Mouse (Mus musculus): ENCODE data around the gene Ermard.

The Ermard gene

DNA sequence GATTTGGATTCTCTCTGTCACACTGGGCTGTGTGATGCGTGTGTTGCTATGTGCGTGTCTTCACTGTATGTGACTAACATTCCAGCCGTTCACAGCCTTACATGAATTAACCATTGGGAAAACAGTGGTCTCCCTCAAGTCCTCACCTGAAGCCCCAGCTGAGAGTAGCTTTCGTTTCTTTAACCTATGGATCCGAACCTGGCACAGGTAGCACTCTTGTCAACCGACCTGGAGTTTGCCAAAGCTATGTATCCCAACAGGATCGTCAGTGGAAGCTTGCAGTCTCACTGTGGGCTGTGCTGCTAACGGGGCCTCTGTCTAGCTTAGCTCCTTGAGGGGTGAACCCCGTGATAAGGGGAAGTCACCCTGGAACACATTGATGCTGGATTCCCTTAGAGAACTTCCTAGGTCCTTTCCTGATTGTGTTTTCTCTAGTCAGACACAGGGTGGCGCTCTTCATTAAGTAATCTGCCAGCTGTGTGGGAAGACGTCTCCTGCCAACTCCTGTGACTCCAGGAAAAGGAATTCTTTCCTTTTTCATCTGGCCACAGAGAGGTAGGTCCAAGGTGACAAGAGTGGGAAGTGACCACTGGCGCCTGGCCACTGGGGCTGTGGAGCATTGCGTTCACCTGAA lies 24.5 kb downstream of the Ermard start:
- DNase-seq = peak; percentile 93

DNA sequence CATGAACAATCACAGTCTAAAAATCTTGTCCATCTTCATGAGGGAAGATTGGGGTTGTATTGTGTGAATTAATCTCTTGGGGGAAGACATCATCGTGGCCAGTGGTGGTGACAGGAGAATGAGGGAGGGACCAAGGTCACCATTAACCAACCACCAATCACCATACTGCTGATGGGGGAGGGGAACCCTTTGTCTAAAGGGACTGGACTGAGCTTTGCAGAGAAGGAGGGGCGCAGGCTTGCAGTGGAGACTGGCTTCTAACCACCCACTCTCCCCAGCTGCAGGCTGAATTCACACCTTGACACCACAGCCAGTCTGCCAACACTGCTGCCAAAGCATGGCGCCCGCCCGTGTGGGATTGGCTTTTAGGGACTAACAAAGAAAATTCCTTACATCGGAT lies 25.1 kb downstream of the Ermard start:
- peak; percentile 91 for DNase-seq

DNA sequence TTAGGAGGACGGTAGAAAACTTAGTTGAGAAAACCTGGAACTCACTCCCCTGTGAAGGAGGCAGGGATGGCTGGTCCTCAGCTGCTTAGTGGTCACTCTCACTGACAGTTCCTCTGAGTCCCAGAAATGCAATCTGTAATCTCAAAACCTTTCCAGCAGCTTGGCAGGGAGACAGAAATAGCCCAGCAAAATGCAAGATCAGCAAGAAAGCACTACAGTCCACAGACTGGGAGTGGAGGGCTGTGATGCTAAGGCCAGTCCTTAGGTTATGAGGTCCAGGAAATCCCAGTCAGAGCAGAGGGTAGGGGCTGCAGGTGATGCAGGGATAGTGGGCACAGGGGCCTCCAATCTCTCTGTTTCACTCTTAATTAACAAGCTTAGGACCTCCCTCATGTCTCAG lies 25.9 kb downstream of the Ermard start:
- DNase-seq = peak; percentile 86

DNA sequence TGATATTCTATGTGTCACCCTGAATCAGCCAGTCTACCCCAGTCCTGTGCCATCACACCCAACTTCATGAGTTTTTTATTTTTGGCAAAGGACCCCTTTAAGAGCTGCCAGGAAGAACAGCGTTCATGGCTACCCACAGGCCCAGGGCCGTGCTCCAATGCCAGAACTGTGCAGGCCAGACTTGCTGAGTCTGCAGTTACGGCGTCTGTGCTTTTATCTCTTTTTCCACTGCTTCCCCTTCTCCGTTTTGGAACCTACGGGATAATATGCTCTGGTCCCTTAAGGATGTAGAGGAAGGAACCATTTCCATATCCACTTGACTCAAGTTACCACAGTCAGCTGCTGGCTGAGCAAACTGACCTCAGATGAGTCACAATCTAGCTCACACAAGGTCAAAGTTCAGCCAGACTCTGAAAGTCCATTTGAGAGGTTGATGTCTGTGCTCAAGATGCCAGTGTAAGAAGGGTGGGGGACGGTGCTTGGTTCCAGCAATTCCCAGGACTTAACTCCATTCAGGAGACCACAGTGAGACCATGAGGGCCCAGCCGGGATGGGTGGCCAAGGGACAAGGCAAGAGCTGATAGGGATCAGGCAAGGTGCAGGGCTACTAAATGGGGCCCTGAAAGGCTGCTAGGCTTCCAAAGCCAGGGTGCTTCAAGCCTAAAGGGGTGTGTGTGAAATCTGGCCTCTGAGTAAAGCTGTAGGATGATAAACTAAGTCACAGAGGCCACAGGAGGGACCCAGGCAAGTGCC lies 27.2 kb downstream of the Ermard start:
- peak; percentile 85 for DNase-seq

DNA sequence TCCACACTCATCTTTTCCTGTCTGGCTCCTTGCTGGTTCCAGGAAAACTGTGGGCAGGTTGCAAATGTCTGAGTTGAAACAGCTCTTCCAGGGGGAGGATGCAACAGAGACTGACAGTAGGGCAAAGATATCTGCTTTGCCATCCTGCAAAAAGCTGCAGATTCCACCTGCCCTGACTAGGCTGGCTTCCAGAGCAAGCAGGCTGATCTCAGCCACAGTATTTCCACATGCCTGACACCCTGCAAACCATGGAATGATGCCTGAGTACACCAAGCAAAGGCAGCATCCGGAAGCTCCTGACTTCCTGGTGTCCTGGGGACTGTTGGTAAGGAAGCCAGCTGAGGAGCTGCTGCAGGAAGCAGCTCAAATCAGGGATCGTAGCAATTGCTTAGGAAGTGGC lies 28.1 kb downstream of the Ermard start:
- peak; percentile 92 for DNase-seq

DNA sequence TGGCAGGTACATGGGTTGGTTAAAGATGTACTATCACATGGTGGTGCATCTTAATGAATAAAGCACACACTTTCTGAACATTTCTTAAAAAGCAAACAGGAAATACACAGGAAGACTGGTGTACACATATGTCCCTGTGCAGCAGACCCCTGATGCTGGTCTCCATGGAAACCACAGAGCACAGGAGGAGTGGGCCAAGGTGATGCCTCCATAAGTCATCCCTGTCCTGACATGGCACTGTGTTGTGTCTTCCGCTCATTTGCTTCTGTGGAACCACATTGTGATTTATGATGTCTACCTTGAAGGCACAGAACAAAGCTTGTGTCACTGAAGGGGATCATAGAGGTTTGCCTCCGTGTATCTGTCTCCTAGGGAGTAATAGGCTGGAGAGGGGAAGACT lies 31.2 kb downstream of the Ermard start:
- DNase-seq = peak; percentile 58

DNA sequence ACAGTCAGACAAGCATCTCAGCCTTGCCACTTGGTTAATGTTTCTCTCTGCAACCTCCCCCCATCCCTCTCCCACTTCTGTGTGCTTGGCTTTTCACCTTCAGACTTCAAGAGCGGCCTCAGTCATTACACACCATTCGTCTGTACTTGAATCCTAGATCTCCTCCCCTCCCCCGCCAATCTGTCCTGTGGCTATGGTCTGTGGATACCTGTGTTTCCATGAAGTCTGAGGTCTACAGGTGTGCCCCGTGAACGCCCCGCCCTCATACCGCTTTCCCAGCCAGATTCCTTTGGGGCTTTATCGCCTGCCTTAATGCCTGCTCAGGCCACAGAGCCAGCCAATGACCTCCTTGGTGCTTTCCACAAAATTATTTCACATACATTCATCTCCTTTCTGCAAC lies 34.0 kb downstream of the Ermard start:
- DNase-seq = peak; percentile 77

DNA sequence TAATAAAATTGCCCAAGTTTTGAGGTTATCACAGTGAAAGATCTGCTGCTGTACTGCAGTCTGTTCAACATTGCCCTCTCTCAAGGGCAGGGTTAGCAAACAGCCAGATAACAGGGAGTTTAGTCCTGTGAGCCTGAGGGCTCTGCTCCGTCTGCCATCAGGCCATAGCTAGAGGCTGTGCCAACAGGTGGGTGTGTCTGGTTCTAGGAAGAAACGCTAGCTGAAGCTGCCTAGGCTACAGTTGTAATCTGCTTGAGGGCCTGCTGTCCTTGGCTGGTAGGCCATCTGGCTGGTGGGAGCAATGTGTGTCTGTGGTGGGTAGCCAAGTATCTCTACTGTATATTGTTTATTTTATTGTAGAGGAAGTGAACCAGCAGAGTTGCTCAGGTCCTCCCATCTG lies 36.5 kb downstream of the Ermard start:
- no peak for DNase-seq

DNA sequence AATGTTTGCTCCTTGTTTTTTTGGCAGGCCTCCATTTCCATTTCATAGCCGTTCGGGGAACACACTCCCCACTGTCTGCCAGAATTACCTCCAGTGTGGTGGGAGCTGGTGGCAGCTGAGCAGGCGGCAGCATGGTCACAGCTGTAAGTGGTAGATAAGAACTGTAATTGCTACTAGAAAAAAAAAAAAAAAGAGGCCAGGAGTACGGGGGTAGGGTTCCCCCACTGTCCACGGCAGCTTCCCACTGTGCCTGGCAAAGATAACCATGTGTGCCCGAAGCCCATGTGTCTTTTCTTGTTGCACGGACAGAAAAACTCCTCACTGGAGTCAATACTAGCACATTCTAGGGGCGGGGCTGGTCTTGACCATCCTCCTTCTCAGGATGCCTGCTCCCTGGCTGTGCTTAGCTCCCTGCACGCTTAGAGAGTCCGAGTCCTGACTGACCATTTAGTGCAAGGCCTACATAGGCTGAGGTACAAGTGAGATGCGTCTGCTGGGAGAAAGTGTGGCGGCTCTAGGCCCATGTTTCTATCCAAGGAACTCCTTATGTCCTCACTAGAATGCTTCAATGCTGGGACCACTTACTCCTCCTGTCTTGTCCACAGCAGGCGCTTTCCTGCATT lies 43.3 kb downstream of the Ermard start:
- DNase-seq = no peak

DNA sequence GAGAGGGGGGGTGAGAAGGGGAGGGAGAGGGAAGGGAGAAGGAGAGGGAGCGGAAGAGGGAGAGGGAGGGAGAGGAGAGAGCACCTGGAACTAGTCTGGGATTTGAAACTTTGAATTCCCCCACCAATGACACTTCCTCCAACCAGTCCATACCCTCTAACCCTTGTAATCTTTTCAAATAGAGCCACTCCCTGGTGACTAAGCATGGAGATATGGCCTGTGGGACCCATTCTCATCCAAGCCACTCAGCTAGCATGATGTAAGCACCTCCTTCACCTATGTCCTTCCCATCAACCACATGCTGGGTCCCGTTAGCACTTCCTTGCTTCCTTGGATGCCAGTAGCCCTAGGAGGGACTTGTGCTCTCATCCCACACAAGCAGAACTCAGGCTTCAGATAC lies 44.0 kb downstream of the Ermard start:
- no peak for DNase-seq

DNA sequence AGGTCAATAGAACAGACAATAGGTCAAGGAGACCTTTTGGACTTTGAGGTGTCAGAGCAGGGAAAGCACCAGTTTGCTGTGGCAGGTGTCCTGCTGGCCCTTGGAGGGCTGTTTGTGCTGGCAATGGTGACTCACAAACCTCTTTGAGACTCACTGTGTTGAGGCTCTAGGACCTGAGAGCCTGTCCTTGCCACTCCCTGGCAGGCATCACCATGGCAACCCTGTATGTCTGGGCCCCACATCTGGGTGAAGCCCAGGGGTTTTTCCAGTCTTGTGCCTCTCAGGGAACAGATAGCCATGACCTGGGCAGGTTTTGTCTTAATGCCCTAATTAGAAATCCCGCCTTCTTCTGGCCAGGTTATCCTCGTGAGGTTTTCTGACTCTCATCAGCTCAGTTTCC lies 47.2 kb downstream of the Ermard start:
- no peak for DNase-seq

DNA sequence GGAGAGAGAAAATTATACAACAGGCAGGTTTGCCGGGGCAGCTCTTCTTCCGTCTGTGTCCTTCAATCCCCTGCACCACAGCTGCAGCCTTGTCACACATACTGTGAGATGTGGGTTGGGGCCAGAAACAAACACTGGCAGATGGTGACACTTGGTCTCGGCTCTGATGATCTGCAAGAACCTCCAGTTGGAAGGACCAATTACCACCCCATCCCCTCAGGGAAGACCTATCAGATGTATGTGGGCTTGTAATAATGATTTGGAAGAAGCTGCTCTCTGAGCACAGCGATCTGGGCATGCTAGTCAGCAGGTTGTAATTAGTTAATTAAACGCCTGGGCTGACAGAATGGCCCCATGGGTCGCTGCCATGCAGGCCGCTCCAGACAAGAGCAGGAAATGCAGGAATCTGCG lies 47.6 kb downstream of the Ermard start:
- DNase-seq = no peak

DNA sequence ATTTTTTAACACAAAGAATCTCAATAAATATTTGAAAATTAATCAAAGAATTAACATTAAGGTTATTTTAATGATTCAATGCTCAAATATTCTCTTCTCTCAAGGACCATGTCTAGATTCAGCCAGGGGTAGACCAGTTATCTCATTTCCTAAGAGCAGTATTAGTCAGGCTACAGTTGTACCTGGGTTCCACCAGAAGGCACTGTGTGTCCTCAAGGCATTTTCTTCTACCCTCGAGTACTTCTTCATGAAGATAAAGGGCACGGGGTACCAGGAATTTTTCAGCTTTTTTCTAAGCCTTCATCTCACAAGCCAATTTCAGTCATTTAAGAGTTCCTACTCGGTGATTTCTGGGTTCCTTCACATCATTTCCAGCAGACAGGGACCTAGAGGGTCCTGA lies 50.7 kb downstream of the Ermard start:
- DNase-seq = no peak

DNA sequence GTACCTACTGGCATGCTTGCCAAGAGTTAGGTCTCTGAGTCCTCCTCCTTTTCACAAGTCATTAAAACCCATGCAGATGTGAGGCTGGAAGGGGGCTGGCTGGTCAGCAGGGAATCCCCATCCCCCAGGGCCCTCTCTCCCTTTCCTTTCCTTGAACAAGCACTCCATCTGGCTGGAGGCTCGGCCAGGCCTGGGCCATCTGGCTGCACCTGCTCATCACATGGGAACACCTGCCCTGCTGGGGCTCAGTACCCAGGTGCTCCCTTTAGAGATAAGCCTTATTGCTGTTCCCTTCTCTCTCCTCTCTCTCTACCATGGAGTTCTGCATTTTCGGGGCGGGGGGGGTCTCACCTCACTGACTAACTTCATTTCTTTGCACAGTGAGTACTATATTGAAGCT lies 52.5 kb downstream of the Ermard start:
- DNase-seq = no peak

DNA sequence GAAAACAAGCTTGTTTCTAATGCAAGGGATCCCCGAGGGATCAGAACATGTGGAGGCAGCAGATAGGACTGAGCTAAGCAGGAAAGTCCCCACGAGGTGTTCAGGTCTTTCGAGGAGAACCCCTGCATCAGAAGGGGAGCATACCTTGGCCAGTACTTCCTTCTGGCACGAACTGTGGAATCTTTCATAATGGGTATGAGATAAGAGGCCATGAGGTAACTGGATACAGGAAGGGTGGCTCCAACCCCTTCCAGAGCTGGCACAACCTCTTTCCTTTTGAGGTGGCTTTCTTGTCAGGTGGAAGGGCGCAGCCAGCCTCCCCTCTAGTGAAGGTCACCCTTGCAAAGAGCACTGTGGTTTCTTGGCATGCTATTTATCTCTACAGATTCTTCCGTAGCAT lies 55.8 kb downstream of the Ermard start:
- DNase-seq = peak; percentile 93

DNA sequence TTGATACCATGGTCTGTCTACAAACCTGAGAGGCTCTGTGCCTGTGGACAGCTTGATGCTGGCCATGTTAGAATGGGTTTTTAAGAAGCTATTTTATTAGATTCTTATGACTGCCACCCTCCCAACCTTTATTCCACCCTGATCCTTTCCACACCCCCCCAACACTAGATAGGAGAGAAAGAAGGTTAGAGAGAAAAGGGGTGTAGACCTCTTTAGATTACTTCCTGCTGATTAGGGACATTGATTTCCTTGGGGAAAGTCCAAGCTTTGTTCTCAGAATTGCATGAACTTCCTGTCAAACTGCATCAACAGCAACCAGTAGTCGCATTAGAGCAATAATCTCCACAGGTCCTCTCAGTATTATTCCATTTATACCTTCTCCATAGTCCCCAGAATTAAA lies 57.7 kb downstream of the Ermard start:
- DNase-seq = no peak

DNA sequence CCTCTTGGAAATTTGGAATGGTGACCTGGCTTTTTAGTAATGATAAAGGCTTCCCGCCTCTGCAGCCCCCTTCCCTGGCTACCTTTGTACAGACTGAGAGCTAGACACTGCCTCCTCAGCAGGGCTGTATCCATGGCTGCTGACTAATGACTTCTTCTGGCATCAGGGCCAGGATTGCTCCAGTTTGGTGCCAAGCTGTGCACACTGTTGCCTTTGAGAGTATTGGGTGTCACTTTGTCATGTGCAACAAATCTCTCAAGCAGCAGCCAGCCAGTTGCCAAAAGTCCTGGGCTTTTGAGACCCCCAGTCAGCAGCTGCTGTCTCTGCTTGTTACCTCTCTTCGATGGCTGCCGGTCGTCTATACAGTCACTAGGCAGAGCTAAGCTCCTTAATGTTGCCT lies 60.3 kb downstream of the Ermard start:
- no peak for DNase-seq

DNA sequence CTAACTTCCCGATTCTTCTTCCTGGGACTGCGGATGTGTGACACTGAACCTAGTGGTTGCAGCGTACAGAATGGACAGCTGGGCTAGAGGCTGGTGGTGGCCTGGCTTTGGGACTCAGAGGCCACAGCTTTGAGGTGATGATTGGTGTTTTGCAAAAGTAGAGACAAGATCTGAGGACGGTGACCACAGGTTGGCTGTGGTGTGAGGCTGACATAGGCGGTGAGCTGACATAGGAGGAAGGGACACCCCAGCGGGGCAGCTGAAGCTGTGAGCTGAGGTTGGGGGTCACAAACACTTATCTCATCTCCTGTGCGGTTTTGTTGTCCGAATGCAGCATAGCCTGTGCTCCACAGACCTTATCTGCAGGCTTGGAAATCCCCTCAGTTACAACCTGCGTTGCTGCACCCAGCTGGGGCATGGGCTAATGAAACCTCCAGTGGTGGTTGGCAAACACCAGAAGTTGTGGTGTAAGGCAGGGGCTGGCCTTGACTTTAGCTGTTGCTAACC lies 66.2 kb downstream of the Ermard start:
- DNase-seq = no peak

DNA sequence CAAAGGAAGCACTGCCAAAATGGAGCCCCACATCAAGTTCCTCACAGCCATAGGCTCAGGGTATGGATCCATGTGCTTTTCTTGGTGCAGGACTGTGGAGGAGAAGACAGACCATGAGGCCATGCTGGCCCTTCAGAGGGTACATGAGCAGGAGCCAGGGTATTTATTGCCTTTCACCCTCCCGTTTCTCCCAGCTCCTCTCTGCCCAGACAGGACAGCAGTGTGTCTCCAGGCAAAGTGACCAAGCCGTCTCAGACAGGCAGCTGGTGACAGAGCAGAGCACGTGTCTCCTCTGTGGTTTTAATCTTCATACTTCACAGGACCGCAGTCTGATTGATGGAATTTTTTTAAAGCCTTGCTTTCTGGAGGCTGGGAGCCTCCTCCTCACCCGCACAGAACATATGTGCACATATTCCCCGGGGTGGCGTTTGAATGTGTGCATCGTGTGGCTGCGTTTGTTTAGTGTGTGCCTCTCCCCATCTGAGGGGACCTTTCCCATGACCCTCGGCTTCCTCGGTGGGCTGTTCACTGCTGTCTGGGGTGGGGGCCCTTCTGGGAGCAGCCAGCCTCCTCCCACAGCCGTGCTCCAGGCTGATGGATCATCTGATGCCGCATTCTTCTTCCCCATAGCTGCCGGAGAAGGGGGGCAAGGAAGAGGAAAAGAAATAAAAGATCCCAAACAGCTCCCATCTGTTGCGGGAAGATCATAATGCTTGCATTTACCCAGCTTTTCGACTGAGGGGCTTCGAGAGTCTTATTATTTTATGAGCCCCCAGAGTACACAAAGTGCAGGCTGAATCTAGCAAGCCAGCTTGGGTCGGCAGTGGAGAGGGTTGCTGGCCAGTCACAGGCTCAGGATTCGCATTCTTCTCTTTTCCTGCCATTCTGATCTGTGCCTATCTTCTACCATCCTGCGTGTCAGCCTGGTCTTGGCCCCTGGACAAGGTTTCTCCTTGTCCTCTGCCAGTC lies 67.7 kb downstream of the Ermard start:
- no peak for DNase-seq

DNA sequence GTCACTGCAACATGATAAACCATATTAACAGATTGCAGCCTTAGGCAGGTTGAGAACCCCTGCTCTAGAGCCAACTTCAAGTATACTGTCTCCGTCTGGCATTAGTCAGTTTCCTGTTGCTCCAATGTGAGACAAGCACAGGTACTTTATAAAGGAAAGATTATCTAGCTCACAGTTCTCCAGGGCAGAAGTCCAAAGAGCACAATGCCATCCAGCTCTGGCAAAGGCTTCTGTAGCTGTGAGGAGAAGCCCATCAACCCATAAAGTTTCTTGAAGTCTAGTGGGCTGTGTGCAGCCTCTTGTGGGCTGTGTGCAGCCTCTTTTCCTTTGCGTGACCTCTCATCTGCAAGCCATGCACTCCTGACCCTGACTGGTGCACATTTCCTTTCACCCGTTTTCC lies 74.5 kb downstream of the Ermard start:
- DNase-seq = no peak

DNA sequence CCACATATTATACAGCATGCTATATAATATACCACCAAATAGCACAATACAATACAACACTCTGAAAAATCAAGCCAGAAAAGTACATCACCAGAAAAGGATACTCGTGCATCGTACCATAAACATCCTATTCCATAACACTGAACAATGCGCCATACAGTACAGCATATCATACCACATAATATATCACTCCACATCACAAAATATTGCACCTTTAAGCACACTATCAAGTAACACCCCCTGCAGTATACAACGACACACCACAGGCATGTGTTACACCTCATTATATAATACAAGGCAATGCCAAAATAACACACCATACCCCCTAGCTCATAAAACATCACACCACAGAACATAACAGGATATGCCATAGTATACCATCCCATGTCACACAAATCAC lies 79.1 kb downstream of the Ermard start:
- DNase-seq = no peak

DNA sequence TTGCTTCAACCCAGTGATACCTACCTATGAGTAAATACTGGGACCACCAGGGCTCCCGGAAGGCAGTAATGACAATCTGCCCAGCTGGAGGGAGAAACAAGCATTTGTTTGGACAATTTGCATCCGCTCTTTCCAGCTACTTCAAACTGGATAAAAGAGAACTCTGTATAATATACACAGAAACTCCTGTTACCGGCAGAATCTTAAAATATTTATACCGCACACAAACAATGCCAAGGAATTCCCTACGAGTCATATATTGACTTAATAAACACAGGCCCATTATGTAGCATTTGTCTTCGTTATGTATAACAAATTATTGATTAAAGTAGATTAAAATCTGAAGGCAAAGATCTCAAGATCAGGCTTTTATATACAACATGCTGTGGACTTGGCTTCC lies 79.6 kb downstream of the Ermard start:
- DNase-seq = no peak
